Mouse (Mus musculus): ENCODE measurements around the gene Btnl10. TPM values are rescaled to one million over a fixed set of nuclear protein-coding genes. Genes with fewer than 3 reads are reported as not detected.

Btnl10 gene
- total RNA-seq, 2 experiments from 2014 or later, result not detected

Small RNA genes within 50 kb of the gene (microRNA-seq; reads per million reads assigned to microRNA genes)
- gene Gm44313 (ENCODE audit: borderline number of aligned reads in 2 of 2), result 0 reads per million in 2 experiments

Other genes with a start within 250 kb of the Btnl10 start
- not detected for gene Olfr320, start 236.8 kb upstream of the Btnl10 start, total RNA-seq (2021)
- not detected for gene Olfr319, start 218.7 kb upstream of the Btnl10 start, total RNA-seq (2021)
- gene Olfr318, start 193.9 kb upstream of the Btnl10 start, total RNA-seq (2021), result not detected
- gene Olfr317, start 178.7 kb upstream of the Btnl10 start, total RNA-seq (2021), result not detected
- not detected for gene Olfr316, start 165.2 kb upstream of the Btnl10 start, total RNA-seq (2021)
- not detected for gene Olfr315, start 144.7 kb upstream of the Btnl10 start, total RNA-seq (2021)
- gene Olfr314, start 135.0 kb upstream of the Btnl10 start, total RNA-seq (2021), result not detected
- not detected for gene Fam183b, start 115.9 kb upstream of the Btnl10 start, total RNA-seq (2021)
- gene Olfr313, start 102.9 kb upstream of the Btnl10 start, total RNA-seq (2021), result not detected
- not detected for gene Olfr312, start 88.7 kb upstream of the Btnl10 start, total RNA-seq (2021)
- not detected for gene Olfr311, start 78.7 kb upstream of the Btnl10 start, total RNA-seq (2021)
- 1 to 10 TPM; 1.5 to 2.5 TPM for gene Gm12258, start 70.8 kb upstream of the Btnl10 start, total RNA-seq (2021)
- 1 to 10 TPM; 1.6 to 2.0 TPM for gene 2810021J22Rik, start 50.7 kb upstream of the Btnl10 start, total RNA-seq (2021)
- gene Zfp39, start 13.7 kb upstream of the Btnl10 start, total RNA-seq (2021), result 1 to 10 TPM; 3.4 to 3.7 TPM
- gene Rnf187, start 21.0 kb downstream of the Btnl10 start, total RNA-seq (2021), result 100 to 1,000 TPM; 160 to 167 TPM
- gene Hist3h2ba, start 31.0 kb downstream of the Btnl10 start, total RNA-seq (2021), result 1 to 10 TPM; 2.2 to 2.5 TPM
- 10 to 100 TPM; 15.3 to 17.6 TPM for gene Hist3h2a, start 36.8 kb downstream of the Btnl10 start, total RNA-seq (2021)
- gene Trim17, start 36.8 kb downstream of the Btnl10 start, total RNA-seq (2021), result under 1 TPM; 0.11 to 0.16 TPM
- 10 to 100 TPM; 14.5 TPM for gene Trim11, start 60.2 kb downstream of the Btnl10 start, total RNA-seq (2021)
- gene Obscn, start 218.5 kb downstream of the Btnl10 start, total RNA-seq (2021), result 100 to 1,000 TPM; 725 to 820 TPM
- 10 to 100 TPM; 20.4 to 20.5 TPM for gene Iba57, start 245.8 kb downstream of the Btnl10 start, total RNA-seq (2021)